ENCODE assay signal across 7 mouse cellular contexts in genomic region chr4:56802669-56803150, GRCm38 (mm10). TPM values are rescaled to one million over a fixed set of nuclear protein-coding genes. Genes with fewer than 3 reads are reported as not detected.
A peak's percentile ranks its signal among the peaks of the same experiment; 100 is the strongest.
DNase-seq lines count a peak whose midpoint lies in the region; ATAC-seq lines count a peak whose summit lies in the region.

No protein-coding gene starts in this region.

- ATAC-seq in neural tube, embryonic 11.5 days (ENCODE audit: insufficient read depth, low FRiP score, low TSS enrichment): no peak
- ATAC-seq in forebrain, embryonic 13.5 days: no peak
- 0 out of 2 replicates have a peak, but pooled peaks have one; percentile 22 for ATAC-seq in liver, embryonic 13.5 days (ENCODE audit: low read depth)
- ATAC-seq in megakaryocyte-erythroid progenitor cell, adult 5-6 weeks (replicated peaks; ENCODE audit: low FRiP score, low TSS enrichment, poor library complexity, severe bottlenecking): no peak; the same call in 1 of the 2 replicates

- DNase-seq in neural tube, embryonic 11.5 days (ENCODE audit: low spot score): no peak
- no peak for DNase-seq in neural tube, embryonic 10.5 days (ENCODE audit: extremely low spot score, low spot score)
- DNase-seq in liver, embryonic 13.5 days: no peak
- peak; percentile 82 for DNase-seq in telencephalon, adult 2 months (ENCODE audit: low read depth, low spot score)
- DNase-seq in cerebellum, adult 11 months: no peak

- no peaks in the 10 kb centered on the region for H3K9me3 ChIP-seq in neural tube, embryonic 11.5 days (ENCODE audit: control insufficient read depth, low read length)
- H3K9me3 ChIP-seq in forebrain, embryonic 13.5 days (replicated peaks): no peaks in the 10 kb centered on the region
- H3K9me3 ChIP-seq in liver, embryonic 13.5 days (replicated peaks): no peaks in the 10 kb centered on the region

- H3K4me2 ChIP-seq in neural tube, embryonic 11.5 days (ENCODE audit: low read depth): peak overlapping the region; percentile 80
- H3K4me2 ChIP-seq in forebrain, embryonic 13.5 days: peak overlapping the region; percentile 75
- H3K4me2 ChIP-seq in liver, embryonic 13.5 days: peak overlapping the region; percentile 92

- peak overlapping the region; percentile 97 for H3K4me3 ChIP-seq in neural tube, embryonic 11.5 days (ENCODE audit: low read depth, low read length)
- H3K4me3 ChIP-seq in forebrain, embryonic 13.5 days: peak overlapping the region; percentile 89
- peak overlapping the region; percentile 80 for H3K4me3 ChIP-seq in liver, embryonic 13.5 days (replicated peaks)

- H3K36me3 ChIP-seq in neural tube, embryonic 11.5 days (ENCODE audit: control insufficient read depth, insufficient read depth, low read length): peaks cover 3% of the 10 kb centered on the region
- peaks cover 48% of the 10 kb centered on the region for H3K36me3 ChIP-seq in forebrain, embryonic 13.5 days (ENCODE audit: poor library complexity, severe bottlenecking)
- H3K36me3 ChIP-seq in liver, embryonic 13.5 days: peaks cover 43% of the 10 kb centered on the region

- 2% methylated on average over 25 of the region's 25 CpGs for WGBS in neural tube, embryonic 11.5 days
- WGBS in forebrain, embryonic 13.5 days: 1% methylated on average over 25 of the region's 25 CpGs
- WGBS in liver, embryonic 13.5 days (ENCODE audit: insufficient replicate concordance): 1% methylated on average over 25 of the region's 25 CpGs

- H3K9ac ChIP-seq in neural tube, embryonic 11.5 days (ENCODE audit: low read length): peak overlapping the region; percentile 83
- peak overlapping the region; percentile 89 for H3K9ac ChIP-seq in forebrain, embryonic 13.5 days
- H3K9ac ChIP-seq in liver, embryonic 13.5 days: peak overlapping the region; percentile 80

- H3K27ac ChIP-seq in neural tube, embryonic 11.5 days (ENCODE audit: low read depth, low read length): peak overlapping the region; percentile 44; the same call in 1 of the 2 replicates
- H3K27ac ChIP-seq in forebrain, embryonic 13.5 days: peak overlapping the region; percentile 67
- peak overlapping the region; percentile 40 for H3K27ac ChIP-seq in liver, embryonic 13.5 days

- peaks cover 14% of the 10 kb centered on the region for H3K4me1 ChIP-seq in neural tube, embryonic 11.5 days (ENCODE audit: control insufficient read depth, insufficient read depth, low read length)
- H3K4me1 ChIP-seq in forebrain, embryonic 13.5 days: peaks cover 28% of the 10 kb centered on the region
- H3K4me1 ChIP-seq in liver, embryonic 13.5 days (replicated peaks): peaks cover 28% of the 10 kb centered on the region

- no peaks in the 10 kb centered on the region for H3K27me3 ChIP-seq in neural tube, embryonic 11.5 days (ENCODE audit: control insufficient read depth, insufficient read depth, low read length)
- no peaks in the 10 kb centered on the region for H3K27me3 ChIP-seq in forebrain, embryonic 13.5 days
- no peaks in the 10 kb centered on the region for H3K27me3 ChIP-seq in liver, embryonic 13.5 days

RNA-seq across cellular contexts. Expression of gene Fam206a, which starts 0.6 kb away (rescaled TPM):
- polyA plus RNA-seq in neural tube, embryonic 11.5 days (2014; fragmentation: Nextera tagmentation; extraction: Ambion mirVana): 28.7 and 30.6 TPM in 2 replicates
- 16.5 and 18.1 TPM in 2 replicates for polyA plus RNA-seq in forebrain, embryonic 13.5 days (2015; fragmentation: Nextera tagmentation; extraction: Ambion mirVana)
- 5.9 and 8.0 TPM in 2 replicates for polyA plus RNA-seq in liver, embryonic 13.5 days (2015; fragmentation: Nextera tagmentation; extraction: Ambion mirVana)
- 28.4 and 35.5 TPM in 2 replicates for total RNA-seq in megakaryocyte-erythroid progenitor cell, adult 5-6 weeks (2014; fragmentation: Nextera tagmentation)
- total RNA-seq in megakaryocyte-erythroid progenitor cell, adult 5-6 weeks (2017): 5.6 and 7.3 TPM in 2 replicates

RNA-seq across cellular contexts. Expression of gene Elp1, which starts 0.6 kb away (rescaled TPM):
- polyA plus RNA-seq in neural tube, embryonic 11.5 days (2014; fragmentation: Nextera tagmentation; extraction: Ambion mirVana): 102 and 116 TPM in 2 replicates
- 54.9 and 62.1 TPM in 2 replicates for polyA plus RNA-seq in forebrain, embryonic 13.5 days (2015; fragmentation: Nextera tagmentation; extraction: Ambion mirVana)
- polyA plus RNA-seq in liver, embryonic 13.5 days (2015; fragmentation: Nextera tagmentation; extraction: Ambion mirVana): 14.8 and 15.7 TPM in 2 replicates
- total RNA-seq in megakaryocyte-erythroid progenitor cell, adult 5-6 weeks (2014; fragmentation: Nextera tagmentation): 83.2 and 87.6 TPM in 2 replicates
- total RNA-seq in megakaryocyte-erythroid progenitor cell, adult 5-6 weeks (2017): 29.9 and 34.8 TPM in 2 replicates

RNA-seq across cellular contexts. Expression of gene Actl7a, which starts 59.5 kb away (rescaled TPM):
- not detected in 2 replicates for polyA plus RNA-seq in neural tube, embryonic 11.5 days (2014; fragmentation: Nextera tagmentation; extraction: Ambion mirVana)
- not detected in 2 replicates for polyA plus RNA-seq in forebrain, embryonic 13.5 days (2015; fragmentation: Nextera tagmentation; extraction: Ambion mirVana)
- polyA plus RNA-seq in liver, embryonic 13.5 days (2015; fragmentation: Nextera tagmentation; extraction: Ambion mirVana): not detected in 2 replicates
- not detected in 2 replicates for total RNA-seq in megakaryocyte-erythroid progenitor cell, adult 5-6 weeks (2014; fragmentation: Nextera tagmentation)
- total RNA-seq in megakaryocyte-erythroid progenitor cell, adult 5-6 weeks (2017): not detected in 2 replicates
